Mouse (Mus musculus) gastrocnemius, postnatal 36 days (tissue): ENCODE data around the gene Cdca8. TPM values are rescaled to one million over a fixed set of nuclear protein-coding genes. Genes with fewer than 3 reads are reported as not detected.

ENCODE experiments used
- DNase-seq, 2 experiments: peaks; one replicate each; pipeline ENCODE4 v3.0.0; 2022
- intact Hi-C: fragments of 180-260 bp; cut with DNase I; formaldehyde crosslinking; loops from one replicate; pipeline ENCODE4 v1.15.1; 2025
- total RNA-seq, 2 experiments: library from RNA; stranded (reverse); gene quantifications; 2 replicates each; pipeline ENCODE4 v1.2.3; 2021

Gene Cdca8
- total RNA-seq, 2 experiments from 2014 or later = 0.64 to 1.0 TPM

DNA sequence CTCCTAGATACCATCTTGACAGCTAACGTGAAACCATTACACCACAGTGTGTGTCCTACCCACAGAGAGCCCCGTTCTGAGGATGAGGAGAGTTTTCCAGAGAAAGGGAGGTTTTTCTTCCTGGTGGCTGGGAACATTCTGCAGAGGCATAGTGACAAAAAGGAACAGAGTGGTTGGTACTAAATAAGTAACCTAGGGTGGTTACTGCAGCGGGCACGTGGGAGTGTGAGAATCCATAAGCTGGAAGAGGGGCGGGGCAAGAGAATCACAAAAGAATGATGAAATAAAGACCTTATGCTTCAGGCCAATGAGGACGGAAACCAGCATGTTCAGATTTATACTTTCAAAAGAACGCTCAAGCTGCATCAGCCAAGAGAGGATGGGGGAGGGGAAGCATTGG, 50.4 kb downstream of the Cdca8 start:
- intact Hi-C loops = no loop called here
- DNase-seq = no peak

DNA sequence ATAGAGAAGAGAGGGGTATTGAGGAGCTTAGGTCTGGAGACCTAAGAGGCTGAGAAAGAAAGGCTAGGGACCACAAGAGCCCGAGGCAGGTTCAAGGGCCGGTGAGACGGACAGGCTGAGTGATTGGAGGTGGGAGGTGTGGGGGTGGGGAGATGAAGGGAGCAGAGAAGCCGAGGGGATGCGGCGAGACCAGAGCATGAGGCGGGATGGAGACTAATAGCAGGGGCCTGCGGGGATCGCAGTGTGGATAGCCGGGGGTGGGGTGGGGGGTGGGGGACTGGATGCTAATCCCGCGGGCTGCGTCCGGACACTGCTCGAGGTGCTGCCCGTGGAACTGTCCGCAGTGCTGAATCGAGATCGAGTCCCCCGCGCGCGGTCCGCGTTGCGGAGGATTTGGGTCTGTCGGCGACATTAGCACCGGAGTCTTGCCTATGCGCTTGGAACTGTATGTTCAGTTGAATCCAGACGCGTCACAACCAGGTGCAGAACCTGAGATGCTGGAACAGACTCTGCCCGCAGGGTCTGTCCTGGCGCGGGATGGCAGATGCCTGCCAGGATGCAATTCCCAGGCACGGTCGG, 56.9 kb downstream of the Cdca8 start:
- no peak for DNase-seq

DNA sequence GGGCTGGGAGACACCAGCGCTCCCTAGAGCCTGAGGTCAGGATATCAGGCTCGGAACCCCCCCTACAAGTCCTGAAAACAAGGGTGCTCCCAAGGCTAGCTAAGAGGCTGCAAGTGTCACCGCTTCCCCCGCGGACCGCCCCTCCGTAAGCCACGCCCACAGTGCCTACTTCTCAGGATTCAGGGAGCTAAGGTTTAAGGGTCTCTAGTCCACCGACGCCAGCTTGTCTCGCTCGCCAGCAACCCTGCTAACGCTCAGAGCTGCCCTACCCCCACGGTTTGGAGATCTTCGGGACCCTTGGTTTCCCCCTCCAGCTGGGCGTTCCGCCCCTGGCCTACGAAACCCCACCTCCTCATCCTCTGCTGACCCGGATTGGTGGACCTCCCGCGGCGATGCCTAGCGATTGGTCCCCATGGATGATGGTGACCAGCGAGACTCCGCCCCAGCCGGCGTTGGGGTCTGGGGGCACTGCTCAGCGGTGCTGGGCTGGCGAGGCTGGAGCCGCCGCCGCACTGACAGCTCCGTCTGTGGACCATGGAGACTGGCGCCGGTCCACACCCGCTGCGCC, 57.7 kb downstream of the Cdca8 start:
- no peak for DNase-seq
- intact Hi-C loops = no loop called here

More for the DNA sequence above, 56.9 kb downstream of the Cdca8 start:
- intact Hi-C loops = no loop called here

DNA sequence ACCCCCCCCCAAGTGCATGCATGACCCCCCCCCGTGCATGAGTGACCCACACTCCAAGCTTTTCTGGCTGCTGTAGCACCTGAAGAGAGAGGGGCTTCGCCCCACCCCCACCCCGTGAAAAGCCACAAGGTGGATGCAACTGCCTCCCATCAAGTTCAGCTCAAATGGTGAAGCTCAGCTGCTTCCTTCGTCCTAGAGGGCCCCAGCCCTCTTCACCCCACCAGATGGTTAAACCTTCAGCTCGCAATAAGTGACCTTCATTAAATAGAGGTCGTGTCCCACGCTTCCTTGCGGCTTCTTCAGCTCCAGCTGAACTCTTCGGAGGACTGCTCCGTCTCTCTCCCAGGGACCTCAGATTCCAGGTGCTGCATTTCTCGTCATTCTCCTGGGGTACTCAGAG, 58.5 kb downstream of the Cdca8 start, which contains the start of gene Epha10:
TSS of gene Epha10 (plus strand) at position 301 of the 400 bp plus-strand sequence.
- intact Hi-C loops = no loop called here

DNA sequence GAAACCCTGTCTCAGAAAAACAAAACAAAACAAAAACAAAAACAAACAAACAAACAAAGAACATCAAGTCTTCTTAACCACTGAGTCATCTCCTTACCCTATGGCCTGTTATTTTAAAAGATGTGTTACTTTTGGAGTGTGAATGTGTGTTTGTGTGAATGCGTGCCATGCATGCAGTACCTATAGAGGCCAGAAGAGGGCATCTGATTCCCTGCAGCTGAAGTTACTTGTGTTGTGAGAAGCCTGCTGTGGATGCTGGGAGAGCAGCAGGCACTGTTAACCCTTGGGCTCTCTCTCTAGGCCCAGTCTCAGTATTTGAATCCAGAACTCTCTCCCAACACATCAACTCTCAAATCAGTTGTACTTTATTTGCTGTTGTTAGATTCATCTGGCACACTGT, 66.4 kb downstream of the Cdca8 start:
- no peak for DNase-seq
- intact Hi-C loops = no loop called here

More for the DNA sequence above, 58.5 kb downstream of the Cdca8 start, which contains the start of gene Epha10:
- no peak for DNase-seq

Other genes starting within 250 kb of the Cdca8 start
- gene Utp11, start 245.7 kb downstream of the Cdca8 start, total RNA-seq = 10 to 100 TPM; 15.4 to 16.7 TPM
- 100 to 1,000 TPM; 216 to 338 TPM for gene Fhl3, start 238.6 kb downstream of the Cdca8 start, total RNA-seq
- gene Sf3a3, start 224.5 kb downstream of the Cdca8 start, total RNA-seq = 10 to 100 TPM; 10.1 to 12.8 TPM
- gene Inpp5b, start 197.5 kb downstream of the Cdca8 start, total RNA-seq = 10 to 100 TPM; 10.8 to 11.0 TPM
- gene Mtf1, start 137.2 kb downstream of the Cdca8 start, total RNA-seq = 10 to 100 TPM; 11.6 to 12.2 TPM
- 1 to 10 TPM; 6.1 to 9.4 TPM for gene Yrdc, start 88.6 kb downstream of the Cdca8 start, total RNA-seq
- gene 1110065P20Rik, start 88.1 kb downstream of the Cdca8 start, total RNA-seq = 10 to 100 TPM; 19.6 to 20.4 TPM
- under 1 TPM; 0.39 to 0.43 TPM for gene Maneal, start 77.1 kb downstream of the Cdca8 start, total RNA-seq
- gene Epha10, start 58.4 kb downstream of the Cdca8 start, total RNA-seq = not detected
- gene 9930104L06Rik, start 2.3 kb downstream of the Cdca8 start, total RNA-seq = 1 to 10 TPM; 5.9 to 6.0 TPM
- gene Rspo1, start 47.1 kb upstream of the Cdca8 start, total RNA-seq = under 1 TPM in 1 of 2 experiments, not detected in 1; 0.49 TPM
- 10 to 100 TPM; 21.3 to 31.4 TPM for gene Gnl2, start 77.3 kb upstream of the Cdca8 start, total RNA-seq
- not detected for gene Dnali1, start 126.4 kb upstream of the Cdca8 start, total RNA-seq
- gene Snip1, start 127.4 kb upstream of the Cdca8 start, total RNA-seq = 1 to 10 TPM; 3.5 to 4.1 TPM
- gene Meaf6, start 145.8 kb upstream of the Cdca8 start, total RNA-seq = 10 to 100 TPM in 1 of 2 experiments, 1 to 10 TPM in 1; 7.6 to 10.5 TPM
- gene Zc3h12a, start 188.5 kb upstream of the Cdca8 start, total RNA-seq = 1 to 10 TPM; 1.9 to 3.0 TPM